Mouse (Mus musculus) intestine, embryonic 15.5 days (tissue): ENCODE measurements around the gene Sf3a3. TPM values are rescaled to one million over a fixed set of nuclear protein-coding genes. Genes with fewer than 3 reads are reported as not detected.

Experiments
- ATAC-seq: fragments of 200-750 bp; cut with Nextera tagmentation; 2 replicates; pipeline ENCODE4 v1.8.0; 2017; ENCODE audit warnings: moderate TSS enrichment, moderate library complexity
- H3K27ac ChIP-seq: fragments of 300-500 bp; sonication (generic); 2 replicates; pipeline ENCODE4 v1.5.1; 2015; ENCODE audit warnings: mild to moderate bottlenecking, inconsistent platforms
- H3K27me3 ChIP-seq: fragments of 300-500 bp; sonication (generic); replicated peaks from 2 replicates; pipeline ENCODE4 v1.6.1; 2015; ENCODE audit warnings: inconsistent platforms
- H3K36me3 ChIP-seq: fragments of 300-500 bp; sonication (generic); 2 replicates; pipeline ENCODE4 v1.6.1; 2015; ENCODE audit warnings: inconsistent platforms
- H3K4me1 ChIP-seq: fragments of 300-500 bp; sonication (generic); replicated peaks from 2 replicates; pipeline ENCODE4 v1.6.1; 2015; ENCODE audit warnings: inconsistent platforms
- H3K4me2 ChIP-seq: fragments of 300-500 bp; sonication (generic); replicated peaks from 2 replicates; pipeline ENCODE4 v1.6.1; 2015; ENCODE audit warnings: mild to moderate bottlenecking, inconsistent platforms
- H3K4me3 ChIP-seq: fragments of 300-500 bp; sonication (generic); replicated peaks from 2 replicates; pipeline ENCODE4 v1.5.1; 2015; ENCODE audit warnings: inconsistent platforms
- H3K9ac ChIP-seq: fragments of 300-500 bp; sonication (generic); 2 replicates; pipeline ENCODE4 v1.6.1; 2015; ENCODE audit warnings: inconsistent platforms
- H3K9me3 ChIP-seq: fragments of 300-500 bp; sonication (generic); 2 replicates; pipeline ENCODE4 v1.6.1; 2016; ENCODE audit warnings: inconsistent platforms
- WGBS: fragments of 180-500 bp; shearing (Covaris S2); methylation state at CpG from one replicate; pipeline ENCODE4 v1.1.7; 2015; 5-methylcytosine and 5-hydroxymethylcytosine counted together
- microRNA counts: library from miRNA; unstranded; fragments of <30 nt; microRNA quantifications from one replicate; lab custom pipeline; 2016
- polyA plus RNA-seq: library from polyadenylated mRNA; unstranded; fragments of >200 nt; fragmentation: Nextera tagmentation; extraction: Ambion mirVana; gene quantifications from 2 replicates; pipeline ENCODE4 v1.2.1, GENCODE M21; 2015

The Sf3a3 gene
- polyA plus RNA-seq, 1 experiment from 2014 or later: 131 TPM

- no peak for ATAC-seq
- Histone ChIP-seq H3K4me3 (no peak overlapping the region), H3K27me3 (no peaks in the 10 kb centered on the region), H3K4me2 (no peak overlapping the region), H3K4me1 (peaks cover 2% of the 10 kb centered on the region; the same call in 1 of the 2 replicates), H3K9me3 (no peaks in the 10 kb centered on the region), H3K9ac (no peak overlapping the region), H3K27ac (no peak overlapping the region), H3K36me3 (no peaks in the 10 kb centered on the region)
- 87% methylated on average over 2 of the region's 2 CpGs for WGBS
Measured at GRCm38 (mm10) chr4:124773449-124773848, 58.9 kb downstream of the Sf3a3 start.

DNA sequence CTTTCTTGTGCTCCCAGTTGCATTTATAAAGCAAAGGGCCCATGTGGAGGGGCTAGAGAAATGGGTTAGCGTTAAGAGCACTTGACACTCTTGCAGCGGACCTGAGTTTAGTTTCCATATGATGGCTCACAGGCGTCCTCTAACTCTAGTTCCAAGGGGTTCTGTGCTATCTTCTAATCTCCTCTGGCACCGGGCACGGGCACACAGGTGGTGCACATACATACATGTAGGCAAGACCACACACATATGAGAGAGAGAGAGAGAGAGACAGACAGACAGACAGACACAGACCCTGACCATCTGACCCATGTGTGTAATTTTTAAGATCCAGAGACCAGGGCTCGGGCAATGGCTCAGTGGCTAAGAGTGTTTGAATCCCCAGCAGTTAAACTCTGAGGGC is 59.4 kb downstream of the Sf3a3 start:
- H3K4me1 ChIP-seq: peaks cover 2% of the 10 kb centered on the region; the same call in 1 of the 2 replicates
- H3K27me3 ChIP-seq: no peaks in the 10 kb centered on the region
- no peak overlapping the region for H3K4me2 ChIP-seq
- no peak for ATAC-seq
- no peak overlapping the region for H3K9ac ChIP-seq
- no peak overlapping the region for H3K27ac ChIP-seq
- 90% methylated on average over 6 of the region's 6 CpGs for WGBS
- H3K4me3 ChIP-seq: no peak overlapping the region
- no peaks in the 10 kb centered on the region for H3K9me3 ChIP-seq
- H3K36me3 ChIP-seq: 0 out of 2 replicates have a peak, but pooled peaks cover 3% of the 10 kb centered on the region

DNA sequence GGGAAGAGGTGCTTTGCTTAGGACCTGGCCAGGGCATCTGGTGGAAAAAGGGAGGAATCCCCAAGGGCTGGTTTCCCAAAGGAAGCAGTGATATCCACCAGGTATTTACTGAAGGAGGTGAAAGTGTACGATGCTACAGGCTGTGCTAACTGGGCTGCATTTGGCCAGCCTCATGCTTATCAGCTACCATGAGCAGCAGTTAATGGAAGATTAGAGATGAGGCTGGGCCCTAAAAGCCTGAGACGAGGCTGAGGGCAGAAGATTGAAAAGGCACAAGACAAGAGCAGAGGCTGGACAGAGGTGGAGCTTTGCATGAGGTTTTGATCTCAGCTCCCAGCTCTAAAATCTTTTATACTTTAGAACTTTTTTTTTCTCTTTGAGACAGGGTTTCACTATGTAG is 59.9 kb downstream of the Sf3a3 start:
- Histone ChIP-seq H3K9ac (no peak overlapping the region), H3K36me3 (0 out of 2 replicates have a peak, but pooled peaks cover 5% of the 10 kb centered on the region), H3K4me3 (no peak overlapping the region), H3K4me1 (peaks cover 2% of the 10 kb centered on the region; the same call in 1 of the 2 replicates), H3K9me3 (no peaks in the 10 kb centered on the region), H3K27me3 (no peaks in the 10 kb centered on the region), H3K4me2 (no peak overlapping the region), H3K27ac (no peak overlapping the region)
- 65% methylated on average over 2 of the region's 2 CpGs for WGBS
- no peak for ATAC-seq

- Histone ChIP-seq H3K27me3 (no peaks in the 10 kb centered on the region), H3K27ac (no peak overlapping the region), H3K4me1 (no peaks in the 10 kb centered on the region), H3K9me3 (no peaks in the 10 kb centered on the region), H3K9ac (no peak overlapping the region), H3K36me3 (peaks cover 30% of the 10 kb centered on the region), H3K4me2 (no peak overlapping the region), H3K4me3 (no peak overlapping the region)
- WGBS: 91% methylated on average over 7 of the region's 7 CpGs
- ATAC-seq: no peak
Measured at GRCm38 (mm10) chr4:124781361-124781760, 66.8 kb downstream of the Sf3a3 start.

MicroRNA genes within 50 kb of the gene (microRNA counts, 519-probe panel; counts per million panel counts)
- microRNA mmu-miR-697 (lab: Ali Mortazavi, UCI) (97.1 counts per million, percentile 29 among the panel's probes with 10 or more counts), microRNA mmu-miR-698 (lab: Ali Mortazavi, UCI) (97.1 counts per million, percentile 29 among the panel's probes with 10 or more counts)

Other genes with a start within 250 kb of the Sf3a3 start
- gene 3100002H09Rik, start 104.0 kb upstream of the Sf3a3 start, polyA plus RNA-seq: not detected in 2 replicates
- gene Pou3f1, start 58.0 kb upstream of the Sf3a3 start, polyA plus RNA-seq: 0.05 and 0.11 TPM in 2 replicates
- 58.7 and 67.6 TPM in 2 replicates for gene Utp11, start 21.2 kb upstream of the Sf3a3 start, polyA plus RNA-seq
- 8.8 and 11.8 TPM in 2 replicates for gene Fhl3, start 14.1 kb upstream of the Sf3a3 start, polyA plus RNA-seq
- 24.4 and 28.7 TPM in 2 replicates for gene Inpp5b, start 27.1 kb downstream of the Sf3a3 start, polyA plus RNA-seq
- 13.6 TPM in 2 replicates for gene Mtf1, start 87.3 kb downstream of the Sf3a3 start, polyA plus RNA-seq
- gene Yrdc, start 135.9 kb downstream of the Sf3a3 start, polyA plus RNA-seq: 32.0 and 36.6 TPM in 2 replicates
- 43.3 and 47.7 TPM in 2 replicates for gene 1110065P20Rik, start 136.4 kb downstream of the Sf3a3 start, polyA plus RNA-seq
- gene Maneal, start 147.4 kb downstream of the Sf3a3 start, polyA plus RNA-seq: 0.54 and 0.57 TPM in 2 replicates
- 0.25 and 0.31 TPM in 2 replicates for gene Epha10, start 166.1 kb downstream of the Sf3a3 start, polyA plus RNA-seq
- gene 9930104L06Rik, start 222.3 kb downstream of the Sf3a3 start, polyA plus RNA-seq: 10.1 and 10.7 TPM in 2 replicates
- gene Cdca8, start 224.5 kb downstream of the Sf3a3 start, polyA plus RNA-seq: 125 and 128 TPM in 2 replicates